Mouse (Mus musculus) heart, postnatal 0 days (tissue): Measurements from ENCODE around the gene Dip2b. TPM values are rescaled to one million over a fixed set of nuclear protein-coding genes. Genes with fewer than 3 reads are reported as not detected.

Experiments
- ATAC-seq: fragments of 200-750 bp; cut with Nextera tagmentation; 2 replicates; pipeline ENCODE4 v1.8.0; 2017; ENCODE audit warnings: low read depth, moderate number of reproducible peaks, moderate library complexity; ENCODE audit not compliant: insufficient read depth
- DNase-seq: peaks from one replicate; pipeline ENCODE4 v3.0.0-alpha.2; 2016; ENCODE audit warnings: low spot score
- H3K27ac ChIP-seq: fragments of 300-500 bp; sonication (generic); 2 replicates; pipeline ENCODE4 v1.5.1; 2014; ENCODE audit warnings: low read depth, mild to moderate bottlenecking
- H3K27me3 ChIP-seq: fragments of 300-500 bp; sonication (generic); 2 replicates; pipeline ENCODE4 v1.6.1; 2014; ENCODE audit warnings: low read length, mixed read lengths; ENCODE audit not compliant: control insufficient read depth, insufficient read depth
- H3K36me3 ChIP-seq: fragments of 300-500 bp; sonication (generic); replicated peaks from 2 replicates; pipeline ENCODE4 v1.6.1; 2014; ENCODE audit warnings: low read length, mixed read lengths; ENCODE audit not compliant: control insufficient read depth, insufficient read depth
- H3K4me1 ChIP-seq: fragments of 300-500 bp; sonication (generic); 2 replicates; pipeline ENCODE4 v1.6.1; 2014; ENCODE audit warnings: antibody characterized with exemption; ENCODE audit not compliant: control insufficient read depth, insufficient read depth
- H3K4me2 ChIP-seq: fragments of 300-500 bp; sonication (generic); 2 replicates; pipeline ENCODE4 v1.6.1; 2014; ENCODE audit warnings: low read depth, mild to moderate bottlenecking, low read length, moderate library complexity
- H3K4me3 ChIP-seq: fragments of 300-500 bp; sonication (generic); 2 replicates; pipeline ENCODE4 v1.5.1; 2014; ENCODE audit warnings: low read depth, low read length
- H3K9ac ChIP-seq: fragments of 300-500 bp; sonication (generic); replicated peaks from 2 replicates; pipeline ENCODE4 v1.6.1; 2014; ENCODE audit warnings: low read depth, low read length, mixed read lengths
- H3K9me3 ChIP-seq: fragments of 300-500 bp; sonication (generic); replicated peaks from 2 replicates; pipeline ENCODE4 v1.6.1; 2016; ENCODE audit warnings: low read length; ENCODE audit not compliant: control insufficient read depth
- CTCF ChIP-seq: IDR thresholded peaks from 2 replicates; pipeline ENCODE4 v1.5.1; 2016; ENCODE audit warnings: antibody characterized with exemption, control low read depth, low read depth
- EP300 ChIP-seq: IDR thresholded peaks from 2 replicates; pipeline ENCODE4 v1.6.1; 2016; ENCODE audit warnings: antibody characterized with exemption, low read depth
- WGBS: fragments of 180-500 bp; shearing (Covaris S2); extraction: QIAGEN DNeasy Blood & Tissue Kit; methylation state at CpG from one replicate; pipeline ENCODE4 v1.1.7; 2014; 5-methylcytosine and 5-hydroxymethylcytosine counted together
- polyA plus RNA-seq: library from polyadenylated mRNA; unstranded; fragments of >200 nt; fragmentation: Nextera tagmentation; extraction: Ambion mirVana; gene quantifications from 2 replicates; pipeline ENCODE4 v1.2.1, GENCODE M21; 2015
- total RNA-seq: library from RNA; depleted of rRNA; stranded (reverse); fragments of >200 nt; gene quantifications from 2 replicates; pipeline ENCODE4 v1.2.3, GENCODE M21; 2014; ENCODE audit warnings: low replicate concordance

Dip2b gene
- total and polyA plus RNA-seq, 2 experiments from 2014 or later = 9.7 to 24.0 TPM

DNA sequence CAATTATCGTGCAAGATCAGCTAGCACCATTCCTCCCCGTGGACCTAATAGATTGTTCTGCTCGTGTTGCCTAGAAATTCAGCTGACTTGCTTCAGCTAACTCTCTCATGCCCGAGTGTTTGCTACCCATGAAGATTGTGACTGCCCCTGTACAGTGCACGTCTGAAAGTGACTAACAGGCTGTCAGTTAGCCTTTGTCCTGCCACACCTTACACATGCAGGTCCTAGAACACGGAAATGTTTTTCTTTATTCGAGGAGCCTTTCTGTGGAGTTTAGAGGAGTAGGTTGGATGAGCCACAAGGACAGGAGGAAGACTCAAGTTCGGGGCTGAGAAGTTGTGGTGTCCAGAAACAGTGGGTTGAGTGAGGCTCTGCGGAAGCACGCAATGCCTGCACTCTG, 145.0 kb downstream of the Dip2b start:
- Histone ChIP-seq H3K36me3 (peaks cover 79% of the 10 kb centered on the region), H3K27ac (no peak overlapping the region), H3K27me3 (no peaks in the 10 kb centered on the region), H3K4me1 (0 out of 2 replicates have a peak, but pooled peaks cover 6% of the 10 kb centered on the region), H3K4me2 (no peak overlapping the region), H3K9me3 (no peaks in the 10 kb centered on the region), H3K9ac (no peak overlapping the region), H3K4me3 (no peak overlapping the region)
- DNase-seq (no peak), ATAC-seq (no peak)
- TF ChIP-seq EP300 (no peak), CTCF (no peak)
- WGBS = 85% methylated on average over 10 of the region's 10 CpGs

- Histone ChIP-seq H3K27me3 (no peaks in the 10 kb centered on the region), H3K9ac (no peak overlapping the region), H3K36me3 (peaks cover 92% of the 10 kb centered on the region), H3K4me3 (no peak overlapping the region), H3K9me3 (no peaks in the 10 kb centered on the region), H3K27ac (no peak overlapping the region), H3K4me1 (0 out of 2 replicates have a peak, but pooled peaks cover 6% of the 10 kb centered on the region), H3K4me2 (no peak overlapping the region)
- TF ChIP-seq EP300 (no peak), CTCF (peak; percentile 16; the same call in 1 of the 2 replicates)
- 81% methylated on average over 5 of the region's 5 CpGs for WGBS
- ATAC-seq = no peak
- DNase-seq = no peak
Measured at GRCm38 (mm10) chr15:100184821-100185496, 146.5 kb downstream of the Dip2b start.

DNA sequence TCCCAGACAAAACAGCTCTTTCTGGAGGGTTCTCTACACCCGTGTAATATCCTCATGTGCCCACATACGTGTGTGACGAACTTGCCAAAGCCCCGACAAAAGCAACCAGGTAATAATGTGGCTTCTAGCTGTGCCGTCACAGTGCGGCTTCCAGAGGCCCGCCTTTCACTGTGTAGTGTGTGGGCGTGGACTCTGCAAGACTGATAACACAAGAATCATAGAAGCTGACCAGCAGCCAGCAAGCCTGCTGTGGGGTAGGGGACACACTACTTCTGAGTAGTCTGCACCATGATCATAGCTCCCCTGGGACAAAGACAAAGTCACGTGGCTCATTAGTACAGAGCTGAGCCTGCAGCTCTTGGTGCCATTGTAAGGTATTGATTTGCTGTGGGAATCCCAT, 147.8 kb downstream of the Dip2b start:
- ATAC-seq (peak; percentile 84), DNase-seq (no peak)
- H3K4me2 ChIP-seq = no peak overlapping the region
- TF ChIP-seq EP300 (no peak), CTCF (no peak)
- H3K4me3 ChIP-seq = no peak overlapping the region
- WGBS = 45% methylated on average over 9 of the region's 9 CpGs
- 0 out of 2 replicates have a peak, but pooled peaks cover 6% of the 10 kb centered on the region for H3K4me1 ChIP-seq
- H3K9ac ChIP-seq = no peak overlapping the region
- 0 out of 2 replicates have a peak overlapping the region, but pooled peaks have one; percentile 3 for H3K27ac ChIP-seq
- no peaks in the 10 kb centered on the region for H3K9me3 ChIP-seq
- H3K27me3 ChIP-seq = no peaks in the 10 kb centered on the region
- peaks cover 94% of the 10 kb centered on the region for H3K36me3 ChIP-seq

GRCm38 (mm10) chr15:100186882-100187672, 148.6 kb downstream of the Dip2b start:
- no peak for DNase-seq
- Histone ChIP-seq H3K36me3 (peaks cover 94% of the 10 kb centered on the region), H3K27ac (no peak overlapping the region), H3K4me3 (no peak overlapping the region), H3K27me3 (no peaks in the 10 kb centered on the region), H3K4me1 (0 out of 2 replicates have a peak, but pooled peaks cover 6% of the 10 kb centered on the region), H3K9me3 (no peaks in the 10 kb centered on the region), H3K9ac (no peak overlapping the region), H3K4me2 (no peak overlapping the region)
- ATAC-seq = no peak
- TF ChIP-seq CTCF = no peak
- 93% methylated on average over 8 of the region's 8 CpGs for WGBS

GRCm38 (mm10) chr15:100188542-100188941, 150.1 kb downstream of the Dip2b start:
- no peak overlapping the region for H3K27ac ChIP-seq
- H3K9me3 ChIP-seq = no peaks in the 10 kb centered on the region
- H3K36me3 ChIP-seq = peaks cover 94% of the 10 kb centered on the region
- DNase-seq = no peak
- H3K27me3 ChIP-seq = no peaks in the 10 kb centered on the region
- H3K9ac ChIP-seq = no peak overlapping the region
- no peak for ATAC-seq
- H3K4me1 ChIP-seq = 0 out of 2 replicates have a peak, but pooled peaks cover 6% of the 10 kb centered on the region
- H3K4me2 ChIP-seq = no peak overlapping the region
- 94% methylated on average over 5 of the region's 5 CpGs for WGBS
- H3K4me3 ChIP-seq = no peak overlapping the region
- no peak for TF ChIP-seq CTCF
- TF ChIP-seq EP300 = no peak
